Mouse (Mus musculus) cerebellum, adult 18-20 months (tissue): ENCODE results near the gene Plscr1.

Experiments
- DNase-seq, 2 experiments: peaks; one replicate each; pipeline ENCODE4 v3.0.0; 2021

Gene Plscr1

GRCm38 (mm10) chr9:92309077-92309476, 59.5 kb downstream of the Plscr1 start, which contains the start of gene 1700057G04Rik:
TSS of gene 1700057G04Rik (plus strand) at chr9:92309377.
- DNase-seq, result no peak

DNA sequence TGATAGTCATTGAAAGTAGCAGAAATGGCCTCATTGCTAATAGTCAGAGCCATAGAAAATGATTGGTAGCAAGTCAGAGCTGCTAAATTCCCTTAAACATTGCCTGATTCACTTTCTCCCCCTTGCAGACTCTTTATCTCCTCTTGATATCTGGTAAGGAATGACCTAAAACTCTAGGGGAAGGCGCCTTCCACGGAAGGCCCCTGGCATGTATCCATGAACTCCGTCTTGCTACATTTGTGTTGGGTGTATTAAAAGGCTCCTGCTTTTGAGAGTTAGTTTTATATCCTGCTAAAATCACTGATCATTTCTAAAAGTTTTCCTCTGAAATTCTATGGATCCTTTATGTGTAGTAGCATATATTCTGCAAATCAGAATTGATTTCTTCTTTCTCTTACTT, 67.2 kb downstream of the Plscr1 start:
- DNase-seq, result no peak
